ENCODE assay signal across 10 mouse cellular contexts in genomic region chr6:114094251-114094650, GRCm38 (mm10). TPM values are rescaled to one million over a fixed set of nuclear protein-coding genes. Genes with fewer than 3 reads are reported as not detected.
A peak's percentile ranks its signal among the peaks of the same experiment; 100 is the strongest.
DNase-seq lines count a peak whose midpoint lies in the region; ATAC-seq and TF ChIP-seq lines count a peak whose summit lies in the region.
"Had no signal": no experiment of that assay in that cellular context is flagged by ENCODE, and none has a peak within 500 bp of the region (broad histone marks: within the 10 kb centered on the region; RNA-seq: fewer than 3 reads in every experiment).

No protein-coding gene starts in this region.

- no peak for ATAC-seq in activated CD4-positive, CD25-positive, alpha-beta regulatory T cell, adult 4 months

- H3K27ac ChIP-seq in left cerebral cortex, adult 2 months = peak overlapping the region; percentile 53; the same call in 1 of the 2 replicates

- no peak overlapping the region for H3K4me3 ChIP-seq in left cerebral cortex, adult 2 months

- intact Hi-C loops in left cerebral cortex, adult 2 months (cut with DNase I) = loop anchor here (5.0 kb wide), 2 partner anchors 368 to 603 kb away; no protein-coding TSS in a partner anchor

- no peak for TF ChIP-seq CTCF in left cerebral cortex, adult 2 months (IDR thresholded peaks at IDR 0.05)

- peak; percentile 35 to 56 for DNase-seq in cerebellum, postnatal 4 days (ENCODE audit: low spot score in 2 of 2)
- DNase-seq in frontal cortex, postnatal 14 days (ENCODE audit: low spot score in 2 of 2) = peak; percentile 48 to 68
- DNase-seq in left cerebral cortex, adult 2 months (ENCODE audit: extremely low spot score in 1 of 2, low spot score in 2 of 2) = peak; percentile 41 to 64
- DNase-seq in retina, embryonic 14.5 days (ENCODE audit: low spot score) = peak; percentile 88
- DNase-seq in adrenal gland, postnatal 10 days = no peak
- DNase-seq in thymus, postnatal 4 days = no peak
- DNase-seq in testis, postnatal 14 days (ENCODE audit: low spot score) = no peak
- DNase-seq: gastrocnemius, postnatal 25 days had no signal

RNA-seq across cellular contexts. Expression of gene Slc6a11, which starts 36.8 kb away (rescaled TPM):
- 10 to 100 TPM; 75.3 to 84.5 TPM for total RNA-seq in left cerebral cortex, adult 2 months (2021)
- total RNA-seq in adrenal gland, postnatal 10 days (2021) = under 1 TPM; 0.30 TPM
- polyA plus RNA-seq in activated CD4-positive, CD25-positive, alpha-beta regulatory T cell, adult 4 months (2017; shearing (Covaris generic)) = not detected
- total RNA-seq: neutrophil, adult 5-6 weeks had no signal

RNA-seq across cellular contexts. Expression of gene Atp2b2, which starts 51.8 kb away (rescaled TPM):
- 100 to 1,000 TPM; 729 to 754 TPM for total RNA-seq in left cerebral cortex, adult 2 months (2021)
- 1 to 10 TPM; 3.9 to 5.8 TPM for total RNA-seq in adrenal gland, postnatal 10 days (2021)
- under 1 TPM in 1 of 2 experiments, not detected in 1; 0.05 TPM for polyA plus RNA-seq in activated CD4-positive, CD25-positive, alpha-beta regulatory T cell, adult 4 months (2017; shearing (Covaris generic))
- total RNA-seq: neutrophil, adult 5-6 weeks had no signal

Comparison
In these comparisons a context has a peak if more than half of its experiments do, and no peak if none do; other contexts are left out.
1. DNase-seq: peak in cerebellum, postnatal 4 days (2 of 2), frontal cortex, postnatal 14 days (2 of 2), left cerebral cortex, adult 2 months (2 of 2) and retina, embryonic 14.5 days (single experiment); none in adrenal gland, postnatal 10 days (single experiment), thymus, postnatal 4 days (single experiment) and testis, postnatal 14 days (single experiment).
2. RNA of gene Slc6a11, which starts 36.8 kb away (total RNA-seq): 75.3 to 84.5 TPM in left cerebral cortex, adult 2 months; 0.30 TPM in adrenal gland, postnatal 10 days; every median in the first group is over 10 times any median in the second.
3. RNA of gene Atp2b2, which starts 51.8 kb away (total RNA-seq): 729 to 754 TPM in left cerebral cortex, adult 2 months; 3.9 to 5.8 TPM in adrenal gland, postnatal 10 days; every median in the first group is over 100 times any median in the second.